Comparison of ENCODE assay signal across 7 mouse cellular contexts in the genomic region with DNA sequence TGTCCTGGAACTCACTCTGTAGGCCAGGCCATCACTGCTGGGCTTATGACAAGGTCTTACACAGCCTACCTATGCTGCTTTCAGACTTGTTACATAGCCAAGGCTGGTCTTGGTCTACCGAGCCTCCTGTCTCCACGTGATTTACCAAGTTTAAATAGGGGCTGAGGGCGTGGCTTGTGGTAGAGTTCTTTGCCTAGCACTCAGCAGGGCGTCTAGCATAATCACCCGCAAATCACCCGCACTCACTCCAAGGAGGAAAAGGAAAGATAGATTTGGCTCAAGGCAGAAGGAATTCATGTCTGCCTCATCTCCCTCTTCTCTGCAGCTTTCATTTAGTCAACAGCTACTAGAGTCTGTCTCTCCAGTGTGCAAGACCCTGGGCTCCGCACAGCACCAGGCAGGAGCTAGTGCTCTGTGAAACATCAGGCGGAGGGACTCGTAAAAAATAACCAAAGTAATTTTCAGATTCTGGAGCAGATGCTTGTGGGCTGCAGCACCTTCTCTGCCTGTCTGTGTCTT. TPM values are rescaled to one million over a fixed set of nuclear protein-coding genes. Genes with fewer than 3 reads are reported as not detected.
DNase-seq lines count a peak whose midpoint lies in the region; ATAC-seq and TF ChIP-seq lines count a peak whose summit lies in the region.

No protein-coding gene starts in this region.

- H3K9ac ChIP-seq in lung, postnatal 0 days (replicated peaks; ENCODE audit: low read depth), result no peak overlapping the region
- peak overlapping the region; percentile 99; the same call in 1 of the 2 replicates for H3K9ac ChIP-seq in limb, embryonic 13.5 days

- H3K4me1 ChIP-seq in lung, postnatal 0 days (ENCODE audit: insufficient read depth, low read depth, low read length), result peaks cover 13% of the 10 kb centered on the region; the same call in 1 of the 2 replicates
- H3K4me1 ChIP-seq in heart, embryonic 10.5 days, result peaks cover 60% of the 10 kb centered on the region
- H3K4me1 ChIP-seq in limb, embryonic 13.5 days, result peaks cover 39% of the 10 kb centered on the region
- H3K4me1 ChIP-seq in olfactory bulb, adult 2 months (ENCODE audit: control insufficient read depth, insufficient read depth, low read length), result peaks cover 46% of the 10 kb centered on the region

- peak overlapping the region; percentile 92; the same call in 1 of the 2 replicates for H3K4me2 ChIP-seq in lung, postnatal 0 days (replicated peaks; ENCODE audit: low read depth, low read length)
- peak overlapping the region; percentile 84 for H3K4me2 ChIP-seq in limb, embryonic 13.5 days (replicated peaks)

- WGBS in lung, postnatal 0 days, result 40% methylated on average over 9 of the region's 9 CpGs
- WGBS in heart, embryonic 10.5 days, result 17% methylated on average over 9 of the region's 9 CpGs
- WGBS in limb, embryonic 13.5 days, result 8% methylated on average over 9 of the region's 9 CpGs
- WGBS in olfactory bulb, adult 2 months, result 17% methylated on average over 9 of the region's 9 CpGs

- H3K27ac ChIP-seq in lung, postnatal 0 days (ENCODE audit: low read length), result no peak overlapping the region
- peak overlapping the region; percentile 99 for H3K27ac ChIP-seq in heart, embryonic 10.5 days
- peak overlapping the region; percentile 61; the same call in 1 of the 2 replicates for H3K27ac ChIP-seq in limb, embryonic 13.5 days
- peak overlapping the region; percentile 43 for H3K27ac ChIP-seq in olfactory bulb, adult 2 months (ENCODE audit: insufficient read depth, low read depth, low read length)

- TF ChIP-seq EP300 in lung, postnatal 0 days (IDR thresholded peaks at IDR 0.05), result no peak

- no peak for DNase-seq in lung, postnatal 0 days (ENCODE audit: low spot score)
- no peak for DNase-seq in lung, postnatal 14 days
- DNase-seq in cerebellum, postnatal 25 days, result peak; percentile 52 to 60
- no peak for DNase-seq in heart, embryonic 10.5 days (ENCODE audit: low spot score)
- no peak for DNase-seq in gastrocnemius, postnatal 4 days (ENCODE audit: low spot score in 2 of 2)

- no peak for TF ChIP-seq POLR2A in olfactory bulb, adult 2 months (IDR thresholded peaks at IDR 0.05; ENCODE audit: insufficient read depth, low read depth, low read length)

- no peaks in the 10 kb centered on the region for H3K36me3 ChIP-seq in lung, postnatal 0 days (ENCODE audit: insufficient read depth, low read length)
- peaks cover 11% of the 10 kb centered on the region for H3K36me3 ChIP-seq in heart, embryonic 10.5 days
- H3K36me3 ChIP-seq in limb, embryonic 13.5 days, result peaks cover 13% of the 10 kb centered on the region

- no peak for ATAC-seq in lung, postnatal 0 days
- 0 out of 2 replicates have a peak, but pooled peaks have one; percentile 44 for ATAC-seq in limb, embryonic 13.5 days (ENCODE audit: low FRiP score, low read depth)

- H3K9me3 ChIP-seq in lung, postnatal 0 days (ENCODE audit: low read length), result no peaks in the 10 kb centered on the region
- no peaks in the 10 kb centered on the region for H3K9me3 ChIP-seq in heart, embryonic 10.5 days
- H3K9me3 ChIP-seq in limb, embryonic 13.5 days, result no peaks in the 10 kb centered on the region

- H3K27me3 ChIP-seq in lung, postnatal 0 days (replicated peaks; ENCODE audit: insufficient read depth, low read length), result no peaks in the 10 kb centered on the region
- no peaks in the 10 kb centered on the region for H3K27me3 ChIP-seq in heart, embryonic 10.5 days (ENCODE audit: insufficient read depth, poor library complexity, severe bottlenecking)
- no peaks in the 10 kb centered on the region for H3K27me3 ChIP-seq in limb, embryonic 13.5 days

- no peak overlapping the region for H3K4me3 ChIP-seq in lung, postnatal 0 days (ENCODE audit: low read depth, low read length)
- H3K4me3 ChIP-seq in heart, embryonic 10.5 days, result peak overlapping the region; percentile 87
- peak overlapping the region; percentile 80 for H3K4me3 ChIP-seq in limb, embryonic 13.5 days
- peak overlapping the region; percentile 11; the same call in 1 of the 2 replicates for H3K4me3 ChIP-seq in olfactory bulb, adult 2 months (ENCODE audit: insufficient read depth, low read depth, low read length)

- TF ChIP-seq CTCF in lung, postnatal 0 days (IDR thresholded peaks at IDR 0.05), result no peak
- TF ChIP-seq CTCF in olfactory bulb, adult 2 months (IDR thresholded peaks at IDR 0.05; ENCODE audit: insufficient read depth, low read depth, low read length), result no peak

RNA-seq across cellular contexts. Expression of a gene that starts 1.5 kb away (rescaled TPM):
- polyA plus RNA-seq in lung, postnatal 0 days (2015; fragmentation: Nextera tagmentation; extraction: Ambion mirVana), result 53.5 and 55.4 TPM in 2 replicates
- 75.1 and 88.2 TPM in 2 replicates for polyA plus RNA-seq in heart, embryonic 10.5 days (2016; fragmentation: Nextera tagmentation; extraction: Ambion mirVana)
- polyA plus RNA-seq in limb, embryonic 13.5 days (2015; fragmentation: Nextera tagmentation; extraction: Ambion mirVana), result 58.3 and 60.0 TPM in 2 replicates
- not detected in 2 replicates for polyA plus RNA-seq in olfactory bulb, adult 2 months (2012; ENCODE audit: insufficient read depth, insufficient read length, low replicate concordance, missing spikeins)
- 10 to 100 TPM; 94.2 to 97.4 TPM for total RNA-seq in gastrocnemius, postnatal 4 days (2021)

Comparison
In these comparisons a context has a peak if more than half of its experiments do, and no peak if none do; other contexts are left out.
1. DNase-seq: peak in cerebellum, postnatal 25 days (2 of 2); none in lung, postnatal 0 days (single experiment), lung, postnatal 14 days (single experiment), heart, embryonic 10.5 days (single experiment) and gastrocnemius, postnatal 4 days (0 of 2).